Mouse (Mus musculus): ENCODE measurements around the gene Med7. TPM values are rescaled to one million over a fixed set of nuclear protein-coding genes. Genes with fewer than 3 reads are reported as not detected.

The Med7 gene
- polyA plus RNA-seq, 1 experiment = 26.4 TPM

DNA sequence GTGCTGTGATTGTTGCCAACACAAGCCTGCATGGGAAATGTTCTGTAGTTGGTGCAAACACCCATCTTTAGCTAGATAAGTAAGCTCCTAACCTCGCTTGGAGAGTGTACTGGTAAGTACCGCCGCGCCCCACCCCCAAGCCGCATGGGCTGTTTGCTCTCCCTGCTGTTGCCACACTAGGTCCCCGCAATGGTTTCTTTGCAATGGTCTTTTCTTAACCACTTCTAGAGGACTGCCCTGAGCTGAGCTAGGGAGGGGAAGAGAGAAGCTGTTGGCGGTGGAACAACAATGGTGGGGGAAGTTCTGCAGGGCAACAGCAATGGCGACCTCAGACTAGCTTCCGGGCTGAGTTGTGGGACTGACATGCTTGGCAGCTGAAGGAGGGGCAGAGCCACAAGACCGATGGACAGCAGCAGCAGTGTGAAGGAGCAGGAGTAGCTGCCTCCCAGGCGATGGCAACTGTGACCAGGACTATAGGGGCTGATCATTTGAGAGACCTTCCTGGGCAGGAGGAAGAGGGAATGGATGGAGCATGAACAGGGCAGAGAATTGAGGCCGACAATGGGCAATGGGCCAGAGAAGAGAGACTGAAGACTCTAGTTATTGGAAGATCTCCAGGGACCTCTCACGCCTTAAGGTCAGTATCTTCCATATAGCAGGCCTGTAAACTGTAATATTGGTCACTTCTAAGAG lies 40.4 kb upstream of the Med7 start, which contains the start of gene Fam71b:
Gene Fam71b, plus strand, starts transcription at position 393 of the 693 bp plus-strand sequence.
- Histone ChIP-seq H3K9me3 (ENCODE audit: control insufficient read depth, low read length) (no peaks in the 10 kb centered on the region), H3K36me3 (ENCODE audit: control insufficient read depth) (no peaks in the 10 kb centered on the region), H3K4me3 (replicated peaks) (no peak within 1 kb of the TSS), H3K4me1 (ENCODE audit: control insufficient read depth) (peaks cover 9% of the 10 kb centered on the region), H3K27me3 (ENCODE audit: control insufficient read depth) (0 out of 2 replicates have a peak, but pooled peaks cover 3% of the 10 kb centered on the region)
- no peak for TF ChIP-seq GATA1 (IDR thresholded peaks at IDR 0.05; ENCODE audit: low read length)
- TF ChIP-seq TAL1 (IDR thresholded peaks at IDR 0.05; ENCODE audit: low read length) = no peak

DNA sequence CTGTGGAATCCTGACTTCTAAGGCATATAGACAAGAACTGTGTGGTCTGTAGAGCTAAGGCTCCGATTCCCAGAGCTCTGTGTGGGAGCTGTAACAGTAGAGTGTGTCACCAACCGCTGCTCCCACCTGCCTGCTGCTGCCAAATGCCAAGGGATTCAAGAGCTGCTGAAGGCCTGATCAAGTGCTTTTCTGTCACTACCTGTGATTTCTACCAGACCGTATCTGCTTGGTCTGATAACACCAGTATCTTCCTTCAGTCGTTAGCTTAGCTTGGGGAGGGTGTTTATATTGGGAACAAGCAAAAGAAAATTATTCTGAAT lies 39.9 kb upstream of the Med7 start:
- no peak for TF ChIP-seq GATA1 (IDR thresholded peaks at IDR 0.05; ENCODE audit: low read length)
- no peak for TF ChIP-seq TAL1 (IDR thresholded peaks at IDR 0.05; ENCODE audit: low read length)
- no peak overlapping the region for H3K4me3 ChIP-seq (replicated peaks)
- no peaks in the 10 kb centered on the region for H3K36me3 ChIP-seq (ENCODE audit: control insufficient read depth)
- peaks cover 9% of the 10 kb centered on the region for H3K4me1 ChIP-seq (ENCODE audit: control insufficient read depth)
- H3K9me3 ChIP-seq (ENCODE audit: control insufficient read depth, low read length) = no peaks in the 10 kb centered on the region
- 0 out of 2 replicates have a peak, but pooled peaks cover 3% of the 10 kb centered on the region for H3K27me3 ChIP-seq (ENCODE audit: control insufficient read depth)

DNA sequence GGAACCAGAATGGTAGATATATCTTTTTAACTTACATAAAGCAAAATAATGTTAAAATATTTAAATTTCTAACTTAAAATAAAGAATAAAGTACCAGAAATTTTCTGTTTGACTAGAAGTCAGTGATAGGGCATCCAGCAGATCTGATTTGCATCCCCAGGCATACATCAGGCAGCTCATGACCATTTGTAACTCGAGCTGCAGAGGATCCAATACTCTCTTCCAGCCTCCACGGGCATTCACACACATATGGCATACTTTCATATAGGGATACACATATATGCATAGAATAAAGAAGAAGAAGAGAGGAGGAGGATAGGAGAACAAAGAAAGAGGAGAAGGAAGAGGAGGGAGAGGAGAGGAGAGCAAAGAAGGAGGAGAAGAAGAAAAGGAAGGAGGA lies 38.8 kb upstream of the Med7 start:
- H3K9me3 ChIP-seq (ENCODE audit: control insufficient read depth, low read length) = no peaks in the 10 kb centered on the region
- H3K36me3 ChIP-seq (ENCODE audit: control insufficient read depth) = no peaks in the 10 kb centered on the region
- 0 out of 2 replicates have a peak, but pooled peaks cover 3% of the 10 kb centered on the region for H3K27me3 ChIP-seq (ENCODE audit: control insufficient read depth)
- H3K4me1 ChIP-seq (ENCODE audit: control insufficient read depth) = peaks cover 11% of the 10 kb centered on the region
- no peak for TF ChIP-seq TAL1 (IDR thresholded peaks at IDR 0.05; ENCODE audit: low read length)
- no peak for TF ChIP-seq GATA1 (IDR thresholded peaks at IDR 0.05; ENCODE audit: low read length)
- H3K4me3 ChIP-seq (replicated peaks) = no peak overlapping the region

DNA sequence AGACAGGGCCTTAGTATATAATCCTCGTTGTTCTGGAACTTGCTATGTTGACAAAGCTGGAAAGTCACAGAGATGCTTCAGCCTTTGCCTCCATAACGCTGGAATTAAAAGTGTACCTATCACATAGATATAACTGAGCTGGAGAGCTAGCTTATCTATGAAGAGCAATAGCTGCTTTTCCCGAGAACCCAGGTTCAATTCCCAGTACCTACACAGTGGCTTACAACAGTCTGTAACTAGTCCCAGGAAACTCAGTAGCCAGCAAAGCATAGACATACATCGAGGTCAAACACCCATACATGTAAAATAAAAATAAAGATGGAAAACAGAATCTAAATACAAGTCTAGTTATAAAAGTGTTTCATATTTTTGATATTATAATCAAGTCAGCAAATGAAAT lies 38.3 kb upstream of the Med7 start:
- Histone ChIP-seq H3K36me3 (ENCODE audit: control insufficient read depth) (no peaks in the 10 kb centered on the region), H3K4me1 (ENCODE audit: control insufficient read depth) (peaks cover 11% of the 10 kb centered on the region), H3K4me3 (replicated peaks) (no peak overlapping the region), H3K9me3 (ENCODE audit: control insufficient read depth, low read length) (no peaks in the 10 kb centered on the region), H3K27me3 (ENCODE audit: control insufficient read depth) (0 out of 2 replicates have a peak, but pooled peaks cover 1% of the 10 kb centered on the region)
- TF ChIP-seq GATA1 (IDR thresholded peaks at IDR 0.05; ENCODE audit: low read length) = no peak
- TF ChIP-seq TAL1 (IDR thresholded peaks at IDR 0.05; ENCODE audit: low read length) = no peak

DNA sequence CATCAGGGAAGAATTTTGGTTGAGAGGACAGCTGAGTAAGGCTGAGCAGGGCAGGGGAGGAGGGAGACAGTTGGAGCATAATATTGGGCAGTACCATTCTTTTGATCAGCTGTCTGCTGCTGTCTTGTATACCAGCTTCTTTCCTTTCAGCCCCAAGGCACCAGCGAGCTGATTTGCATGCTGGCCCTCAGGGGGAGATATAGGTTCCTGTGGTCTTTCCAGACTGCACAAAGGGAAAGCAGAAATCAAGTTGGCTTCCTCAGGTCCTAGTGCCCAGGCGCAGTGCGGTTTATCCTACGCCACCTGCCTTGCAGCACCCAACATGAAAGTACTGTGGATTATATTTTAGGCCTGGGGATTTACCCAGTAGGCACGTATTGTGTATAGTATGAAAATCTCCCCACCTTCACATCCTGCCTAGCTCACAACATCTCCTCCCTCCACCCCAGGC lies 37.8 kb upstream of the Med7 start:
- Histone ChIP-seq H3K4me1 (ENCODE audit: control insufficient read depth) (peaks cover 11% of the 10 kb centered on the region), H3K27me3 (ENCODE audit: control insufficient read depth) (no peaks in the 10 kb centered on the region), H3K4me3 (replicated peaks) (no peak overlapping the region), H3K9me3 (ENCODE audit: control insufficient read depth, low read length) (no peaks in the 10 kb centered on the region), H3K36me3 (ENCODE audit: control insufficient read depth) (no peaks in the 10 kb centered on the region)
- no peak for TF ChIP-seq TAL1 (IDR thresholded peaks at IDR 0.05; ENCODE audit: low read length)
- no peak for TF ChIP-seq GATA1 (IDR thresholded peaks at IDR 0.05; ENCODE audit: low read length)

- no peaks in the 10 kb centered on the region for H3K36me3 ChIP-seq (ENCODE audit: control insufficient read depth)
- TF ChIP-seq TAL1 (IDR thresholded peaks at IDR 0.05; ENCODE audit: low read length) = no peak
- TF ChIP-seq GATA1 (IDR thresholded peaks at IDR 0.05; ENCODE audit: low read length) = no peak
- no peaks in the 10 kb centered on the region for H3K9me3 ChIP-seq (ENCODE audit: control insufficient read depth, low read length)
- H3K27me3 ChIP-seq (ENCODE audit: control insufficient read depth) = no peaks in the 10 kb centered on the region
- peaks cover 11% of the 10 kb centered on the region for H3K4me1 ChIP-seq (ENCODE audit: control insufficient read depth)
- H3K4me3 ChIP-seq (replicated peaks) = no peak overlapping the region
Measured at GRCm38 (mm10) chr11:46401555-46401954, 35.2 kb upstream of the Med7 start.

DNA sequence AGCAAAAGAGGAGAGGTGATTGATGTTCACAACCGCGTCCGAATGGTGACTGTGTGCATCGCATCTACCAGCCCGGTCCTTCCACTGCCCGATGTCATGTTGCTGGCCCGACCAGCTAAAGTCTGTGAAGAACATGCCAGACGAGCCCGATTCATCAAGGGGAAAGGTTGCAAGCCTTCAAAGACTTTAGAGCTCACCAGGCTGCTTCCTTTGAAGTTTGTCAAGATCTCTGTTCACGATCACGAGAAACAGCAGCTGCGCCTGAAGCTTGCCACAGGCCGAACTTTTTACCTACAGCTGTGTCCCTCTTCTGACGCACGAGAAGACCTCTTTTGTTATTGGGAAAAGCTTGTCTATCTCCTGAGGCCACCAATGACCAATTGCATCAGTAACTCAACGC lies 31.7 kb upstream of the Med7 start:
- no peaks in the 10 kb centered on the region for H3K9me3 ChIP-seq (ENCODE audit: control insufficient read depth, low read length)
- no peak for TF ChIP-seq TAL1 (IDR thresholded peaks at IDR 0.05; ENCODE audit: low read length)
- TF ChIP-seq GATA1 (IDR thresholded peaks at IDR 0.05; ENCODE audit: low read length) = no peak
- peaks cover 4% of the 10 kb centered on the region; the same call in 1 of the 2 replicates for H3K4me1 ChIP-seq (ENCODE audit: control insufficient read depth)
- no peaks in the 10 kb centered on the region for H3K36me3 ChIP-seq (ENCODE audit: control insufficient read depth)
- no peak overlapping the region for H3K4me3 ChIP-seq (replicated peaks)
- H3K27me3 ChIP-seq (ENCODE audit: control insufficient read depth) = no peaks in the 10 kb centered on the region

GRCm38 (mm10) chr11:46406721-46407120 lies 30.0 kb upstream of the Med7 start:
- TF ChIP-seq GATA1 (IDR thresholded peaks at IDR 0.05; ENCODE audit: low read length) (no peak), TAL1 (IDR thresholded peaks at IDR 0.05; ENCODE audit: low read length) (no peak)
- H3K4me3 ChIP-seq (replicated peaks) = no peak overlapping the region
- H3K9me3 ChIP-seq (ENCODE audit: control insufficient read depth, low read length) = no peaks in the 10 kb centered on the region
- H3K36me3 ChIP-seq (ENCODE audit: control insufficient read depth) = no peaks in the 10 kb centered on the region
- H3K4me1 ChIP-seq (ENCODE audit: control insufficient read depth) = peaks cover 5% of the 10 kb centered on the region; the same call in 1 of the 2 replicates
- H3K27me3 ChIP-seq (ENCODE audit: control insufficient read depth) = no peaks in the 10 kb centered on the region

DNA sequence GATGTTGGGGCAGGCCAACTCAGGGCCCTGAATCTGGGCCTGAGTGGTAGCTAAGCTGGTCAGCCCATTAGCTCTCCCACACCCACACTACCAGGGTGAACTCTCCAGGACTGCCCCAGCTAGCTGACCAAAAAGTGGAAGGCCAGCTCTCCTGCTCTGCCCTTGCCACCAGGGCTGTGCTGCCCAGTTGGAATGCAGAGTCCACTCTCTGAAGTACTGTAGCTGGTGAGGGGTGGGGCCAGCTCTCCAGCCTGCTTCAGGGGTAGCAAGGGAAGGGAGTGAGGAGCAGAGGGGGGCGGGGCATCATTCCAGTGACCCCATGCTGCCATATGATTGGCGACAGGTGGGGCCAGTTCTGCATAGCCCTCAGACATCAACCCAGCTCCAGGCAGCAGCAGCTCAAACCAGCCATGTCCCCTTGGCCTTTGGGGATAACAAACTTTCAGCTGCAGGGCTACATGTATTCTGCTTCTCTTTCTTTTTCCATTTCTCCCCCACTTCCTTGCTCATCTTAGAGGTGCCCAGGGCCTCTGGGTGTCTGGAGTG lies 26.6 kb upstream of the Med7 start:
- no peaks in the 10 kb centered on the region for H3K27me3 ChIP-seq (ENCODE audit: control insufficient read depth)
- no peaks in the 10 kb centered on the region for H3K36me3 ChIP-seq (ENCODE audit: control insufficient read depth)
- peaks cover 3% of the 10 kb centered on the region; the same call in 1 of the 2 replicates for H3K4me1 ChIP-seq (ENCODE audit: control insufficient read depth)
- H3K9me3 ChIP-seq (ENCODE audit: control insufficient read depth, low read length) = no peaks in the 10 kb centered on the region
- H3K4me3 ChIP-seq (replicated peaks) = no peak overlapping the region
- no peak for TF ChIP-seq TAL1 (IDR thresholded peaks at IDR 0.05; ENCODE audit: low read length)
- TF ChIP-seq GATA1 (IDR thresholded peaks at IDR 0.05; ENCODE audit: low read length) = no peak

All from erythroblast, embryonic 14.5 days (primary cell).